Mouse (Mus musculus) C3H10T1/2 (cell line): Measurements from ENCODE around the gene Xcr1. TPM values are rescaled to one million over a fixed set of nuclear protein-coding genes. Genes with fewer than 3 reads are reported as not detected.

ENCODE experiments used
- polyA plus RNA-seq, 2 experiments: library from polyadenylated mRNA; unstranded; fragments of >200 nt; fragmentation: generic; extraction: Trizol; gene quantifications; one replicate each; pipeline ENCODE4 v1.2.1; 2012; ENCODE audit warnings: missing spikeins in 2 of 2

The Xcr1 gene
- under 1 TPM in 1 of 2 experiments, not detected in 1; 0.02 TPM for polyA plus RNA-seq

GRCm38 (mm10) chr9:123861929-123862328 lies at the start of gene Xcr1:
Gene Xcr1, minus strand, starts transcription at chr9:123862029.

GRCm38 (mm10) chr9:123851713-123852448 lies 9.9 kb downstream of the Xcr1 start, which contains the start of gene Fyco1:
Gene Fyco1, minus strand, starts transcription at chr9:123851899.

GRCm38 (mm10) chr9:123806267-123806666 lies 55.6 kb downstream of the Xcr1 start, which contains the start of gene Cxcr6:
Gene Cxcr6, plus strand, starts transcription at chr9:123806475.

Other genes with a start within 250 kb of the Xcr1 start
- gene Slc6a20b, start 229.5 kb downstream of the Xcr1 start, polyA plus RNA-seq: under 1 TPM; 0.01 to 0.07 TPM
- gene Ccr9, start 183.6 kb downstream of the Xcr1 start, polyA plus RNA-seq: under 1 TPM in 1 of 2 experiments, not detected in 1; 0.02 TPM
- gene Slc6a20a, start 183.1 kb downstream of the Xcr1 start, polyA plus RNA-seq: not detected
- 1 to 10 TPM in 1 of 2 experiments, under 1 TPM in 1; 0.21 to 4.5 TPM for gene Lztfl1, start 144.3 kb downstream of the Xcr1 start, polyA plus RNA-seq
- under 1 TPM; 0.04 to 0.05 TPM for gene Cxcr6, start 55.6 kb downstream of the Xcr1 start, polyA plus RNA-seq
- gene Fyco1, start 10.1 kb downstream of the Xcr1 start, polyA plus RNA-seq: 1 to 10 TPM in 1 of 2 experiments, under 1 TPM in 1; 0.27 to 4.4 TPM
- gene Ccr1, start 106.7 kb upstream of the Xcr1 start, polyA plus RNA-seq: not detected
- gene Ccr1l1, start 116.4 kb upstream of the Xcr1 start, polyA plus RNA-seq: not detected
- not detected for gene Ccr3, start 159.9 kb upstream of the Xcr1 start, polyA plus RNA-seq
- not detected for gene Ccr2, start 239.9 kb upstream of the Xcr1 start, polyA plus RNA-seq